Mouse (Mus musculus) adrenal gland, adult (tissue): ENCODE measurements around the gene Pdlim1.
"Not testable (repeated sequence)": the region's sequence is repeated elsewhere in the genome, so short reads cannot be mapped to it uniquely, and the experiment has no call there.

Experiments used
- DNase-seq, 2 experiments: peaks; one replicate each; pipeline ENCODE4 v3.0.0; 2022 to 2023; ENCODE audit warnings: low spot score in 1 of 2; ENCODE audit not compliant: inconsistent age in 2 of 2

Gene Pdlim1

DNA sequence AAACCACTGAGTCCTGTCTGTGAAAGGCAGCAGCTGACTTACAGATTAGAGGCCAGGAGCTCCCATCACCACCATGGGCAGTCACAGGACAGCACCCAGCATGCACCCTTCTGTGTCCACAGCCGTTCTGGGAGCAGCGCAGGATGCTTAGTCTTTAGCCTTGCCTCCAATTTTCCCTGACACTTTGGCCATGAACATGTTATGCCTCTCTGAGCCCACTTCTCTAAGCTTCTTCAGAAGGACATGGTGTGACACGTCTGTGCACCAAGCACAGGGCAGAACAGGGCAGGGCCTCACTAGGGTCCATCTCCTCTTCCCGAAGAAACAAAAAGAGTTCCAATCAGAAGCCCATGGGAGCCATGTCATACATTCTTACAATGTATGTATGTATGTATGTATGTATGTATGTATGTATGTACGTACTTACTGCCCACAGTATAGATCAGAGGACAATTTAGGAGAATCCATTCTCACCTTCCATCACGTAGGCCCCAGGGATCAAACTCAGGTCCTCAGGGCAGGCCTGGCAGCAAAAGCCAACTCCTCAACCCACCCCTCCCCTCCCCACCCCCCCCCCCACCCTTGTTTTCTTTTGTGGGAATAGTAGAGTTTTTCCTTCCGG is 24.9 kb downstream of the Pdlim1 start:
- DNase-seq, result no peak

DNA sequence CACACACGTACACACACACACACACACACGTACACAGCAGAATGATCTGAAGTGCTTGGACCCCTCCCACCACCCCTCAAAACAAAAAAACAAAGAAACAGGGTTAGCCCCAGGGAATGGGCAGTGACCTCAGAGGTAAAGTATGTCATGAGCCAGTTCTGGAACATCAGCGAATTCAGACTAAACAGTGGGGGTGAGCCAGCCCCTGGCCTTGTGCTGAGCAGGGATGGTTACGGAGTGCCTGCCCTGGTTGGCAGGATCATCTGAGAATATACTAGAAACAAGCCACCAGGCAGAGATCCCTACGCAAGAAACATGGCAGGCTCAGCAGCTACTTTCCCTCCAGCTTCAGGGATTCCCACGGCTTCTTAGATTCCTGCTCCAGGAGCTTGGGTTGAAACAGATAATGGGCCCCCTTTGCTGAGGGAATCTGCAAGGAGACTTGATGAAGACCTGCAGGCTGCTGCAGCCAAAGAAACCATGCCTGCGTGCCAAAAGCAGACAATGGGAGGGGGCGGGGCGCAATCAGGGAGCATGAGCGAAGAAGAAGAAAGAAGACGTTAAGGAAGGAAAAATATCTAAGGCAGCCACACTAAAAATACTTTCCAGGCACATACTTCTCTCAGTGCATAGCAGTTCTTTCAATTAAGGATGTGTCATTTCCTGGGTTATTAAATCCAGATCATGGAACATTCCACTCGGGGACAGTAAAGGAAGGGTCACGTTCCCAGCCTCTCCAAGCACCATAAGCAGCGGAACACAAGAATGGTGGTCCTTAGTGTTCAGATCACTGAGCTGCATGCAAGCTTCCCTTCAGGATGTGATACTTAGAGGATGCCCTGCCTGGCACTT is 30.6 kb downstream of the Pdlim1 start:
- DNase-seq, result peak; percentile 11 to 30

DNA sequence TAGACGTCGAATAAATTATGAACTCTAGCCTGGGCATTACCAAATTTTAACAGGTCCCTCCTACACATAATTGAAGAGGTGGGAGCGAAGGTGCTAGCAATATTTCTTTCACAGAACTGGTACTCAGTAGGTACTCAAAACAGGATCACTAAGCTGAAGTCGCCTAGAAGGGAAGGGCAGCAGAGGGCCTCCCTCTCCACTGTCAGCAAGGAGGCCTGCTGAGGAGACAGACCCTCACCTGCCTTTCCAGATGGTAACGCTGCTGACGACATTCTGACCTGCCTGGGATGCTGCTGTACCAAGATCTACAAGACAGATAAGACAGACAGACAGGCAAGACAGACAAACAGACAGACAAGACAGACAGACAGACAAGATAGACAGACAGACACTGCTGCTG is 31.3 kb downstream of the Pdlim1 start:
- DNase-seq, result no peak

DNA sequence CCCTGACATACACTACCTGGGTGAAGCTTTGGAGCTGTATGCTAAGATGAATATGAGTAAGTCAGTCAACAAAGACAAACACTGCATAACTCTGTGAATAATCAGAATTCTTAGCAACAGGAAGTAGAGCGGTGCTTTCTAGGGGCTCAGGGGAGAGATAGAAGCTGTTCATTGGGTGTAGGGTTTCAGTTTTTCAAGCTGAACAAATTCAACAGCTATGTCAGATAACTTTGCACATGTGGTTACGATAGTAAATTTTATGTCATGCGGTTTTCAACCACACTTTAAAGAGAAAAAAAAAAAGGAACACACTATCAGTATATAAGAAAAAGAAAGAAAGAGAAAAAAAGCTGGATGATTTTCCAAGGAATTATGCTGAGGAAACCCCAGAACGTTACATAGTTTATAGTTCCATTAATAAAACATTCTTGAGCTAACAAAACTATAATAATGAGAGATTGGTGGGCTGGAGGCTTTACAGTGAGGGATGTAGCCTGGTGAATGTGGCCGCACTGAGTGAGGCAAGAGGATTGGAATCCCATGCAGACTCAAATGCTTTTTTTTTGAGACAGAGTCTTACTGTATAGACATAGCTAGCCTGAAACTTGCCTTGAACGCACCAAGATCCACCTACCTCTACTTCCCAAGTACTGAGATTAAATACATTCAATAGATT is 33.3 kb downstream of the Pdlim1 start:
- no peak for DNase-seq

DNA sequence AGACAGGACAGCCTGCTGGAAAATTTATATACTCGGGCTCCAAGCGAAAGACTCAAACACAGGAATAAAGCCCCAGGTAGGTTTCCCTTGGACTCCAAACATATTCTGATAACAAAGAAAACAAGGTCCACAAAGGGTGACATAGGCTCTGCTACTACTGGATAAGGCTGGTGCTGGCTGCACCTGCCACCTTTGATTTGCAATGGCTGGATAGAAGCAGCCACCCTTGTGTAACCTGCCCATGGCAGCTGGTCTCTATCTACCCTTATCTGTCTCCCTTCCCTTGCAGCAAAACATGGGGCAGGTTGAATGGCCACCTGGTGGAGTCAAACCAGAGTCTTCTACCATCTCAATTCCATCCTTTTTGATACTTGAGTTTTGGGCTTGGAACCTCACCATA is 39.1 kb downstream of the Pdlim1 start:
- DNase-seq, result no peak

DNA sequence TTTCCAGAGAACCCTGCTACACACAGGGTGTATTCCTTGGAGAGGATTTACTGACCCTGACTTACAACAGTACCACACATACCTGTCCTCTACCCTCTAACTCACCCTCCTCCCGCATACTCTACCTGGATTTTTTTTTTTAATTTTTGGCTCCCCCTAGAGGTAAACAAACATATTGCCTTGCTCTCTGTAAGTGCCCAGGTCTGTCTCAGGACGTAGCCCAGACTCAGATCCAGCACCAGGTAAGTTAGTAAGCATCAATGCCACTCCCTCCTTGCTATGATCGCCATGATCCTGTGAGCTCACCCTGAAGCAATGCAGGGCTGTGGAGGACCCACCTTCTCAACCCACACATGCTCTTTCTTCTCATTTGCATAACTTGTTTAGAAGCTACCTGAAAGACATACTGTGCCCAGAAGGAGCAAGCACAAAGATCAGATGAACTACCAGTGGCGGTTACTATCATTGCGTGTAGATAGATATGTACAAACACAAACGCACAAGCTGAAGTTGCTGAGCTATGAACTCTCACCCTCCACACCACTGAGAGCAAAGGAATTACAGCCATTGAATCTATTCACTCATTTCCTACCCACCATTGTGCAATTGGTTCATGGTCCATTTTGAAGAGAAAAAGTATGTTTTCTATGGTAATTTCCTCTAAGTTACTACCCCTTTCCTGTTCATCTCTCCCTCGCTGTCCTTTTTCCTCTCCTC is 39.7 kb downstream of the Pdlim1 start:
- peak in 1 of 2 experiments; percentile 23 for DNase-seq

DNA sequence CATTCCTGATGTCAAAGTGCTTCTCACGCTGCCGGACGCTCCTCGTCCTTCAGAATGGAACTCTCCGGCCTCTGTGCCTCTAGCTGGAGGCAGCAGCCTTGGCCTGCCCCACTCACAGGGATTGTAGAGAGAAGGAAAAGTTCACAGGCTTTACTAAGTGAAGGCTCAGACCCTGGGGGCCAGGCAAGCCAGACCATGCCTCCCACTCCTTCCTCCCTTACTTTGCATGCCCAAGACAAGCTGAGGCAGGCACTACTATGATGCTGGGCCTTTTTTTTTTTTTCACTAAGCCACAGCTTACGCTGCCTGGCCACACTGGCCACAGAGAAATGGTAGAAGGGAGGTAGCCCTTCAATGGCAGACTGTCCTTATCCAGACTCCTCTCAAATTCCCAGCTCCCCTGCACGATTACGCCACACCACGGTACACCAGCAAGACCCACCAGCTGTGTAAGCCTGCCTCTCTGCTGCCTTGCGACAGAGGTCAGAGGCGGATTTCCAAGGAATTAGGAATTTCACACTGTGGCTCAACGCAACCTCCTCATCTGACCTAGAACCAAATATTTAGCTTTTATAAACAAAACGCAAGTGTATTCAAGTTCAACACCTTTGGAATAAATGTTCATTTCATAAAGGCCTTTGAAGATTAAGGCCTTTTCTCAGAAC is 40.4 kb downstream of the Pdlim1 start:
- DNase-seq, result peak in 1 of 2 experiments; percentile 25

DNA sequence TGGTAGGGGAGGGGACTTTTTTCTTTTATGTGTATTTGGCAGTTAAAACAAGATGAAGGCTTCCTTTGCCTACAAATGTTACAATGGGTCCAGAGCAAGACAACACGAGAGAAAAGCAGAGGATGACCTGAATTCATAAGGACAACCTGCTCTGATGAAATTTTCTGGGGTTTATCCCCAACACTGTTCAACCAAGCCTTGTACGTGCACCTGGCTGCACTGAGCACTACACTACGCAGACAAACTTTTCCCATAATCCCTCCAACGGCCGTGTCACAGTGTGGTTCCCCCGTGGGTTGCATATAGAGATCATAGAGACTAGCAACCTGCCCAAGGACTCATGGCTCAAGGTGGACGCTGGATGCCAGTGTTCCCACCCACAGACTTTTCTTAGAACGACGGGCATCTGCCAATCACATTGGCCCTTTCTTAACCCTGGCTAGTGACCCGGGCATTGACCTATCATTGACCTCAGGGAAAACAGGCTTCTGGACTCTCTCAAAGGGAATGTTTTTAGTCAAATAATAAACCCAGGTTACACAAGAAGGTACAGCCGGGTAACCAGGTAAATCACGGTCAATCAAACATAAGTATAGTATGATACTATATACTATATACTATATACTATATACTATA is 45.0 kb downstream of the Pdlim1 start:
- no peak for DNase-seq

DNA sequence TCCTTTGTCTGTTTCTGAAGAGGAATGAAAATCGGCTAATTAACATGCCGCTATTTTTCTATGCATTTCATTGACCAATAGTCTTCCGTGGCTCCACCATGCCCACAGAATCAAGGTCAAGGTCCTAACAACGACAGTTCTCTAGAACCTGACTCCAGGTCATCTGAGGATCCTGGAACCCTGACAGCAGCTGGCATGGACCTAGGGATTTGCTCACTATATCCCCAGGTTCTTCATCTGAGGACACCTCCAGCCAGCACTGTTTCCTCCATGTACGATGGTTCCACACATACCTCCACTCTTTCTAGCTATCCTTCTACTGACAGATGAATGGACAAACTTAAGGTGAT is 45.9 kb downstream of the Pdlim1 start:
- DNase-seq, result no peak

DNA sequence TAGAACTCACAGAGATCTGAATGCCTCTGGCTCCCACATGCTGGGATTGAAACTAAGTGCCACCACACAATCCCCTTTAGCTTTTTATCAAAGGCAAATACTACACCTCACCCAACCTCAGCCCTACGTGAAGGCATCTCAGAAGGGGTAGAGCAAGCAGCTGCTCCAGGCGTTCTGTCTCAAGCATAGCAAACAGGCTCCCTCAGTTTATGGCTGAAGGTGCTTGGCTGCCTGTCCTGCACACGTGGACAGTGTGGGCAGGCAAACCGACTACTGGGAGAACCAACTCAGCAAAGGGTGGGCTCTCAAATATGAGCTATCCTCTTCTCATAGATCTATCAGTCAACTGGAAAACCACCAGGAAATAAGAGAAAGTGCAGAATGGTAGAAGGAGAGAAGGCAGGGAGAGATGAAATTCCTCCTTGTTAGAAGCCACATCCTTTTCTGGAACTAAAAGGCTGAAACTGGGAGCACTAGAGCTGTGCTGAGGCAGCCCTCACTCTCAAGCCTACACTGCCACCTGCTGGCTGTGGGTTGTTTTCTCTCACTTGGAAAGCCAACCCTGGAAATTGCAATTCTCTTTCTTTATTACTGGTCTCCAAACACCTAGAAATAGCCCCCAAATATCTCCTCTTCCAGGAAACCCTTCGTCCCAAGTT is 46.4 kb downstream of the Pdlim1 start:
- peak; percentile 52 to 89 for DNase-seq

DNA sequence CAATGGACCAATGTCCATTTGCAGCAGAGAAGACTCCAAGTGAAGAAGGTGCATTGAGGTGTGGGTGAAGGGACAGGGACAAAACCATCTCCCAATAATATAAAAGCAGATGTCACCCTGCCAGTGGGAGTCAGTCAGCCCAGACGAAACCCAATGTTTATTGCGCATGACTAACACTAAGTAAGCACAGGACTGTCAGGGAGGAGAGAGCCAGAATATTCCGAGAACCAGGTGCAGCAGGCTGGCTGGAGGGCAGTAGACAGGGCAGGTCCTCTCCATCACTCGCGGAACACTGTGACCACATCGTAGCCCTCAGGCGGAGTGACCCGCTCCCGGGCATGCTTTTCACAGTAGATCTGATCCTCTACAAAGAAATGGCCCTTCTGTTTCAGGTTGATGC is 49.3 kb downstream of the Pdlim1 start:
- not testable (repeated sequence) for DNase-seq

DNA sequence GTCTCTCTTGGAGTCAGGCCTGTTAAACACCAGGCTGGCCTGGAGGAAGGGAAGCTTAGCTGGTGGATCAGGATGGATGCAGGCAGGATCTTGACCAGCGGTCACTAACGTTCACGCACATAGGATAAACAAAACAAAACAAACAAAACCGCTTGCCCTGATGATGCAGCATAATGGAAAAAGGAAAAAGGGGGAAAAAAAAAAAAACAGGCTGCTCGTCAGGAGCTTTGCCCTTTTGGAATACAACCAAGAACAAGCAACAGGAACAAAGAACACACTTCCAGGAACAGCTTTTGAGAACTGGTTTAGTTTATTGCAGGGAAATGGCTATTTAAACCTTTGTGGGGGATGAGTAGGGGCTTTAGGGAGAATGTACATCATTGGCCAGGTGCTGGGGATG is 50.8 kb downstream of the Pdlim1 start:
- no peak for DNase-seq

DNA sequence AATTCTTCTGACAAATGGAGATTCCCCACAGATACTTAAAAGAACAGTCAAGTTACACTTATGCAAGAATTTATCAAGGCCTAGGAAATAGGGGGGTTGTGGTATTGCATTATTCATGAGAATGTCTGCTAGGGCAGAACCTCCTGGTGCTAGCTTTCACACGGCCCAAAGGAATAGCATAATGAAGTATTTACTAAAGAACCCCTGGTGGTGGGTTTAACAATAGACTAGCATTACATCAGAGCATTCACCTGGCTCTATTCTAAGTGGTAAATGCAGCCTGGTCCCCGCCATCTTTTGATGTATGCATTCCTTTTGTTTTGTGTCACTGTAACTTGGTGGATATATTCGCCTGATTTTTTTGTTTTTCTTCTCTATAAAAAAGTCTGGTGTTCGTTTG is 68.7 kb downstream of the Pdlim1 start:
- DNase-seq, result not testable (repeated sequence)

DNA sequence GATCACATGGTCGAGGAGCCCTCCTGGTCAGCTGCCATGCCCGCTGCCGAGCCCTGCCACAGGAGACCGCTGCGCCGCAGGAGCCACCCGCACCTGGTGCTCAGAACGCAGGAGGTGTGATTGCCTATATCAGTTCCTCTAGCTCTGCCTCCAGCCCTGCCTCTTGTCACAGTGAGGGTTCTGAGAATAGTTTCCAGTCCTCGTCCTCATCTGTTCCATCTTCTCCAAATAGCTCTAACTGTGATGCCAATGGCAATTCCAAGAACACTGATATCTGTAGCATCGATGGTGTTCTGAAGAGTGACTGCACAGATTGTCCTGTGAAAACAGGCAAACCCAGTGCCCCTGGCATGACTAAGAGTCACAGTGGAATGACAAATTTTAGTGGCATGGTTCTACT is 81.0 kb downstream of the Pdlim1 start:
- no peak for DNase-seq

DNA sequence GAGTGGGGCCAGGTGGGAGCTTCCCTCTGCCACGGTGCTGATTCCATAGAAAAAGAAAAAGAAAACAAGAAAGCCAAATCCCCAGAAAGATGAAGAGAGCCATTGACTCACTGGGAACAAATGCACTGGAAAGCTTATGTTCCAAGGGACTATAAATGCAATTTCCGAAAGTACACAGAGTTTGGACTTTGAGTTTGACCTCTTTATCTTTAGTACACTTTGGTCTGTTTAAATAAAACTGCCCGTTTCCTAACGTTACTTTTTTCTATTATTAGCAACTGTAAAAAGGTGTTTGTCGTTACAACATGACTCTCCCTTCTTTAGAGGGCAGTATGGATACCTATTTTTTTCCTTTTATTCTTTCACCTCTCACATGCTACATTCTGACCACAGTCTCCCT is 84.5 kb downstream of the Pdlim1 start, which contains the start of gene Cyp2c70:
Gene Cyp2c70 (minus strand): TSS at position 174 of the 400 bp plus-strand sequence.
- no peak for DNase-seq

DNA sequence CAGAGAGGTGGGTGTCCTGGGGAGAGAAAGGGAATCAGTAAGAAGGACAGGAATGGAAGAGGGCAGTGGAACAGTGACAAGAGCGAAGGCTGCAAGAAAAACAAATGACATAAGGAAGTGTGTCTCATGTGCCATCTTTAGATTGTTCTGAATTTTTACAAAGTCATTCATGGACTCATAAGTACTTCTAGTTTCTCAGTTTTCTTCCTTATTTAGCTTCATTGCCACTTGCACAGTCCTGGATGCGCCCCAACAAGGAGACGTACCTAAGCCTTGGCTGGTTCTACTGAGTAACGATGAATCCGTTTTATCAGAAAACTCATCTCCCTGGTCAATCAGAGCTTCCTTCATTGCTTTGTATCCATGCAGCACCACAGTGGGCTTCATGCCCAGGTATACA is 88.0 kb downstream of the Pdlim1 start:
- DNase-seq, result no peak

DNA sequence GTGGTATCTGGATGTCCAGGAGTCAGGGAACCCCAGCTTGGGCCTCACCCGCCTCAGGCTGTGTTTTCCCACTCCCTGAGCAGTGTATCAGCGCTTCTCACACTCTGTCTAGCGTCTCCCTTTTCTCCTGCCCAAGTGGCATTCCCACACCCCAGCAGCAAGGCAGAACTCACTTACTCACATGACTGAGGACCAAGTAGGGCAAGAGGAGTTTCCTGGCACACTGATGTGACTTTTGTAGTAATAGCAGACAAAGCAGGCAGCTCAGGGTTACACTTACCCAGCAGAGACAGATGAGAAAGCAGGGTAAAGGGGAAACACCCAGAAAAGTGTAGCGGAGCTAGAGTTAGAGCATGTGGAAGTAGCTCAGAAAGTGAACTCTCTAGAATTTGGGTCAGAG is 93.3 kb downstream of the Pdlim1 start:
- peak in 1 of 2 experiments; percentile 29 for DNase-seq
